Mouse (Mus musculus): ENCODE measurements around the gene Cdx4. TPM values are rescaled to one million over a fixed set of nuclear protein-coding genes. Genes with fewer than 3 reads are reported as not detected.

The Cdx4 gene
- polyA plus RNA-seq, 1 experiment: not detected

DNA sequence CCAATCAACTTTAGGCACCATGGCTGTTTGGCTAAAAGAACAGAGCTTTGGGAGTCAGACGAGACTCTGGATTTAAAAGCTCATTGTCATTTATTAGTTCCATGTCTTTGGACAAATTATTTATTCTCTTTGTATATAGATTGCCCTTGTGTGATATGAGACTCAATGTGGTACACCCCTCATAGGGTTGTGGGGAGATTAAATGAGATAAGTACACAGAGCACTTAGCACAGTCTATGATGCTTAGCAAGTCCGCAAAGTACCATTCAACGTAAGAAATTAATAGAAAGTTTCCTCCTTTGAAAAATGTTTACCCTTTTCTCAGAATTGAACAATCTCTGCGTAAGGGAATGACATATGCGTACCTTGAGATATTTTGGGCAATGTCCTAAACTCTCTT lies 34.6 kb downstream of the Cdx4 start:
- no peak overlapping the region for H3K4me3 ChIP-seq (ENCODE audit: extremely low read depth, insufficient read depth, insufficient read length)
- peaks cover 2% of the 10 kb centered on the region; the same call in 1 of the 2 replicates for H3K4me1 ChIP-seq (ENCODE audit: control insufficient read depth, insufficient read depth, insufficient read length)
- TF ChIP-seq POLR2A (IDR thresholded peaks at IDR 0.05; ENCODE audit: low read depth, low read length): no peak
- TF ChIP-seq CTCF (IDR thresholded peaks at IDR 0.05; ENCODE audit: extremely low read depth, insufficient read depth, insufficient read length, insufficient replicate concordance): no peak
- H3K27ac ChIP-seq (ENCODE audit: insufficient read depth, low read length): no peak overlapping the region
- H3K27me3 ChIP-seq (ENCODE audit: control insufficient read depth, insufficient read depth, low read length): no peaks in the 10 kb centered on the region
- no peak for DNase-seq (ENCODE audit: low read depth in 1 of 2, low spot score in 2 of 2)
- no peaks in the 10 kb centered on the region for H3K36me3 ChIP-seq (ENCODE audit: control insufficient read depth, insufficient read depth, low read length)
- WGBS: 56% methylated on average over 5 of the region's 5 CpGs

DNA sequence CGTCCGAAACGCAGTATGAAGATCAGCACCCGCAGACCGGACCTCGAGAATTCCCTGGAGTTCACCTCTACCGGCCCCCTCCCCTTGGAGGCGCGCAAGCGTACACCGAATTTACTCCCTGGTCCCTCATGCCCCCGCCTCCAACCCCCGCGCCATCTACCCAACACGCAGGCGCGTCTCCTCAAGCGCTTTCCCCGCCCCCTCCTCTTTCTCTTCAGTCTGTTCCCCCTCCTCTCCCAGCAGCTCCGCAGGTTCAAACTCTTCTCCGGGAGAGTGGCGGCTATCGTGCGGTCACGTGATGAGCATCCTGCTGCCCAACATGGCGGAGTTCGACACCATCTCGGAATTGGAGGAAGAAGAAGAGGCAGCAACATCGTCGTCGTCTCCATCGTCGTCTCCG lies 35.1 kb downstream of the Cdx4 start, which contains the start of gene Chic1:
Gene Chic1, plus strand, starts transcription at position 190 of the 400 bp plus-strand sequence.
- Histone ChIP-seq H3K36me3 (ENCODE audit: control insufficient read depth, insufficient read depth, low read length) (no peaks in the 10 kb centered on the region), H3K27me3 (ENCODE audit: control insufficient read depth, insufficient read depth, low read length) (no peaks in the 10 kb centered on the region), H3K27ac (ENCODE audit: insufficient read depth, low read length) (no peak within 1 kb of the TSS), H3K4me3 (ENCODE audit: extremely low read depth, insufficient read depth, insufficient read length) (peak within 1 kb of the TSS; percentile 69), H3K4me1 (ENCODE audit: control insufficient read depth, insufficient read depth, insufficient read length) (peaks cover 2% of the 10 kb centered on the region; the same call in 1 of the 2 replicates)
- no peak for TF ChIP-seq CTCF (IDR thresholded peaks at IDR 0.05; ENCODE audit: extremely low read depth, insufficient read depth, insufficient read length, insufficient replicate concordance)
- no peak for TF ChIP-seq POLR2A (IDR thresholded peaks at IDR 0.05; ENCODE audit: low read depth, low read length)
- peak in 1 of 2 experiments; percentile 10 for DNase-seq (ENCODE audit: low read depth in 1 of 2, low spot score in 2 of 2)
- 15% methylated on average over 34 of the region's 34 CpGs for WGBS

DNA sequence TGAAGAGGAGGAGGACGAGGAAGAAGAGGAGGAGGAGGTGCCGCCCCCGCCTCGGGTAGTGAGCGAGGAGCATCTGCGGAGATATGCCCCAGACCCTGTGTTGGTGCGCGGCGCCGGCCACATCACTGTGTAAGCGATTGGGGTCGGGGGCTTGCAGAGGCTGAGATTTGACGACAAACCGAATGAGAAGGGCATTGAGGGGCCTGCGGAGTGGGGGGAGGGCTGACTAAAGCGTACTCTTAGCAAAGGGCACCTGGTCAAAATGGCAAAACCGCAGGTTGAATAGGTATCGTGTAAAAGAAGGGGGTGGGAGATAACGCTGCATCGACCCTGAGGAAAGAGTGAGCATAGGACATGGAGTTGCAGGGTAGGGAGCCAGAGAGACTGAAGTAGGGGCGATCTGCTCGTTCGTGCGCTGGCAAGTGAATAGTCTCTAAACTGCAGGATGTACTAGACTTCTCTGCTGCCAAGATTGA lies 35.6 kb downstream of the Cdx4 start:
- Histone ChIP-seq H3K27me3 (ENCODE audit: control insufficient read depth, insufficient read depth, low read length) (no peaks in the 10 kb centered on the region), H3K36me3 (ENCODE audit: control insufficient read depth, insufficient read depth, low read length) (no peaks in the 10 kb centered on the region), H3K4me1 (ENCODE audit: control insufficient read depth, insufficient read depth, insufficient read length) (peaks cover 2% of the 10 kb centered on the region; the same call in 1 of the 2 replicates), H3K4me3 (ENCODE audit: extremely low read depth, insufficient read depth, insufficient read length) (peak overlapping the region; percentile 69), H3K27ac (ENCODE audit: insufficient read depth, low read length) (no peak overlapping the region)
- WGBS: 17% methylated on average over 24 of the region's 24 CpGs
- TF ChIP-seq CTCF (IDR thresholded peaks at IDR 0.05; ENCODE audit: extremely low read depth, insufficient read depth, insufficient read length, insufficient replicate concordance) (no peak), POLR2A (IDR thresholded peaks at IDR 0.05; ENCODE audit: low read depth, low read length) (no peak)
- no peak for DNase-seq (ENCODE audit: low read depth in 1 of 2, low spot score in 2 of 2)

DNA sequence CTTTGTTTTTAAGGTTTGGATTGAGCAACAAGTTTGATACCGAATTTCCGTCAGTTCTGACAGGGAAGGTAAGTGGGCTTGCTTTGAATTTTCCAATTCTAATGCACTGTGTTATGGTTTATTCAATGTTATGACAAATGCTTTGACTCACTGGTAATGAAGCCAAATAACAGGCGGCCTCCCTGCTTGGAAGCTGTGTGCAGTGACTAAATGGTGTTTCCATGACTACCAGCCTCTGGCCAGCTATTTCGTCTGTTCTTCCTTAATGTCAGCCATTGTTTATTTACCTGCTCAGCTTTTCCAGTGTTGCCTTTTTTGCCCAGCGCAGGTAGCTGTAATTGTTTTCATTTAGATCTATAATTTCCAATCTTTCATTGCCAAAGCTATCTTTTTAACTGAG lies 45.0 kb downstream of the Cdx4 start:
- DNase-seq (ENCODE audit: low read depth in 1 of 2, low spot score in 2 of 2): no peak
- H3K4me3 ChIP-seq (ENCODE audit: extremely low read depth, insufficient read depth, insufficient read length): no peak overlapping the region
- no peaks in the 10 kb centered on the region for H3K27me3 ChIP-seq (ENCODE audit: control insufficient read depth, insufficient read depth, low read length)
- H3K36me3 ChIP-seq (ENCODE audit: control insufficient read depth, insufficient read depth, low read length): no peaks in the 10 kb centered on the region
- 87% methylated on average over 5 of the region's 5 CpGs for WGBS
- no peaks in the 10 kb centered on the region for H3K4me1 ChIP-seq (ENCODE audit: control insufficient read depth, insufficient read depth, insufficient read length)
- H3K27ac ChIP-seq (ENCODE audit: insufficient read depth, low read length): no peak overlapping the region
- TF ChIP-seq POLR2A (IDR thresholded peaks at IDR 0.05; ENCODE audit: low read depth, low read length): no peak
- TF ChIP-seq CTCF (IDR thresholded peaks at IDR 0.05; ENCODE audit: extremely low read depth, insufficient read depth, insufficient read length, insufficient replicate concordance): no peak

DNA sequence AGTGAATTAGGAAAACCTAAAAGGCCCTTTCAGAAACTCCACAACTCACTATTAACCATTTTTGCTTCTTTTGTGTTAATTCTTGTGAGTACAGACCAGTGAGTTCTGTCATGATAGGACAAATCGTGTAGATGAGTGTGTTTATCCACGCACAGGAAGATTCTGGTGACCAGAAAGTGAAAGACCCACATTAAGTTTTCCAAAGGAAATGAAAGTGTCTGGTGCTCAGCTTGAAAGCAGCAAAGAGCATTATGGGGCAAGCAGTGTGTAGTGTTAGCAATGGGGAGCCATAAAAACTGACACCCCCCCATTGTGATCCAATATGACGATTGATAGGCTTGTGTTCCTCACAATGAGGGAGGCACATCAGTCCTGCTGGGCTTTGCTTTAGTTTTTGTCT lies 47.5 kb downstream of the Cdx4 start:
- Histone ChIP-seq H3K27ac (ENCODE audit: insufficient read depth, low read length) (no peak overlapping the region), H3K27me3 (ENCODE audit: control insufficient read depth, insufficient read depth, low read length) (no peaks in the 10 kb centered on the region), H3K4me3 (ENCODE audit: extremely low read depth, insufficient read depth, insufficient read length) (no peak overlapping the region), H3K4me1 (ENCODE audit: control insufficient read depth, insufficient read depth, insufficient read length) (no peaks in the 10 kb centered on the region), H3K36me3 (ENCODE audit: control insufficient read depth, insufficient read depth, low read length) (no peaks in the 10 kb centered on the region)
- 49% methylated on average over 3 of the region's 3 CpGs for whole genome bisulfite sequencing
- DNase-seq (ENCODE audit: low read depth in 1 of 2, low spot score in 2 of 2): no peak
- no peak for TF ChIP-seq CTCF (IDR thresholded peaks at IDR 0.05; ENCODE audit: extremely low read depth, insufficient read depth, insufficient read length, insufficient replicate concordance)
- TF ChIP-seq POLR2A (IDR thresholded peaks at IDR 0.05; ENCODE audit: low read depth, low read length): no peak

DNA sequence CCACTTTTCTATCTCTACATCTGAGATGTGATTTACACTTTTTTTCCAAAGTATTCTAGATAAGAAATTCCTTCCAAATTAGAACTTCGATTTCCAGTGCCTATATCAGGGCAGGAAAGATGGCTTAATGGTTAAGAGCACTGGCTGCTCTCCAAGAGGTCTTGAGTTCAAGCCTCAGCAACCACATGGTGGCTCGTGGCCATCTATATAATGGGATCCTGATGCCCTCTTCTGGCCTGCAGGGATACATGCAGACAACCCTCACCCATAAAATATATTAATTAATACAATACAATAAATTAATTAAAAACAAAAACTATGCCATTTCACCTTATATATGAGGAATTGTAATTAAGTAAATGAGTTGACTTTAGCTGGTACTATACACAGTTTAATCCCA lies 50.0 kb downstream of the Cdx4 start:
- H3K27ac ChIP-seq (ENCODE audit: insufficient read depth, low read length): no peak overlapping the region
- WGBS: 58% methylated on average over 2 of the region's 2 CpGs
- TF ChIP-seq POLR2A (IDR thresholded peaks at IDR 0.05; ENCODE audit: low read depth, low read length): no peak
- H3K36me3 ChIP-seq (ENCODE audit: control insufficient read depth, insufficient read depth, low read length): no peaks in the 10 kb centered on the region
- no peak for DNase-seq (ENCODE audit: low read depth in 1 of 2, low spot score in 2 of 2)
- H3K27me3 ChIP-seq (ENCODE audit: control insufficient read depth, insufficient read depth, low read length): no peaks in the 10 kb centered on the region
- no peak overlapping the region for H3K4me3 ChIP-seq (ENCODE audit: extremely low read depth, insufficient read depth, insufficient read length)
- H3K4me1 ChIP-seq (ENCODE audit: control insufficient read depth, insufficient read depth, insufficient read length): no peaks in the 10 kb centered on the region

DNA sequence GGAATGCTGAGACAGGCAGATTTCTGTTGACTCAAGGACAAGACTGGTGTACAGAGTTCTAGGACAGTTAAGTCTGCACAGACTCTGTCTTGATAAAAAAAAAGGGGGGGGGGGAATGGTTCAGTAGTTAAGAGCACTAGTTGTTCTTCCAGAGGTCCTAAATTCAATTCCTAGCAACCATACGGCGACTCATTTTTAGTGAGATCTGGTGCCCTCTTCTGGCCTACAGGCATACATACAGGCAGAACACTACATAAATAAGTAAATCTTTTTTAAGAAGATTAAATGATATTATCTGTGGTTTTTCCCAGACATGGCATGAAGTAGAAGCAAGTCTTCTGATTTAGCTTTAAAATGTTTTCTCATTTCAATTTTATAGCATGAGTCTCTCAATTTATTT lies 50.4 kb downstream of the Cdx4 start:
- WGBS: 28% methylated on average over 2 of the region's 2 CpGs

More for the DNA sequence above, 50.4 kb downstream of the Cdx4 start:
- H3K36me3 ChIP-seq (ENCODE audit: control insufficient read depth, insufficient read depth, low read length): no peaks in the 10 kb centered on the region
- no peak for TF ChIP-seq POLR2A (IDR thresholded peaks at IDR 0.05; ENCODE audit: low read depth, low read length)
- no peak for TF ChIP-seq CTCF (IDR thresholded peaks at IDR 0.05; ENCODE audit: extremely low read depth, insufficient read depth, insufficient read length, insufficient replicate concordance)
- H3K27me3 ChIP-seq (ENCODE audit: control insufficient read depth, insufficient read depth, low read length): no peaks in the 10 kb centered on the region
- no peak overlapping the region for H3K4me3 ChIP-seq (ENCODE audit: extremely low read depth, insufficient read depth, insufficient read length)
- no peak for DNase-seq (ENCODE audit: low read depth in 1 of 2, low spot score in 2 of 2)
- H3K27ac ChIP-seq (ENCODE audit: insufficient read depth, low read length): no peak overlapping the region
- no peaks in the 10 kb centered on the region for H3K4me1 ChIP-seq (ENCODE audit: control insufficient read depth, insufficient read depth, insufficient read length)

Data from spleen, adult 2 months (tissue).